Mouse (Mus musculus) erythroblast, adult 5-6 weeks (primary cell): ENCODE measurements around the gene Eps15l1. TPM values are rescaled to one million over a fixed set of nuclear protein-coding genes. Genes with fewer than 3 reads are reported as not detected.
A peak's percentile ranks its signal among the peaks of the same experiment; 100 is the strongest.

Experiments used
- ATAC-seq: replicated peaks from 2 replicates; pipeline ENCODE4 v1.8.0; 2016; ENCODE audit warnings: moderate number of reproducible peaks, mild to moderate bottlenecking, moderate TSS enrichment, inconsistent platforms; ENCODE audit not compliant: poor library complexity, low FRiP score, severe bottlenecking
- total RNA-seq, 2 experiments: library from RNA; stranded (forward) in 1 of 2; stranded (reverse) in 1 of 2; fragments of 150-400 nt in 1 of 2; fragments of 200-764, 138-1000 nt in 1 of 2; gene quantifications; 2 replicates each; pipeline versions ENCODE4 v1.2.3 to v1.2.4; 2015 to 2017; ENCODE audit warnings: low replicate concordance in 2 of 2

Gene Eps15l1
- 59.4 and 72.1 TPM in 2 replicates for total RNA-seq (2015; ENCODE audit: low replicate concordance)
- total RNA-seq (2017; ENCODE audit: low replicate concordance), result 51.5 and 52.3 TPM in 2 replicates

- peak; percentile 90 for ATAC-seq
Observed at GRCm38 (mm10) chr8:72421362-72422335, at the start of gene Eps15l1. Gene Eps15l1 (minus strand): TSS chr8:72421460.

GRCm38 (mm10) chr8:72470684-72471083, 49.4 kb upstream of the Eps15l1 start:
- no peak for ATAC-seq

DNA sequence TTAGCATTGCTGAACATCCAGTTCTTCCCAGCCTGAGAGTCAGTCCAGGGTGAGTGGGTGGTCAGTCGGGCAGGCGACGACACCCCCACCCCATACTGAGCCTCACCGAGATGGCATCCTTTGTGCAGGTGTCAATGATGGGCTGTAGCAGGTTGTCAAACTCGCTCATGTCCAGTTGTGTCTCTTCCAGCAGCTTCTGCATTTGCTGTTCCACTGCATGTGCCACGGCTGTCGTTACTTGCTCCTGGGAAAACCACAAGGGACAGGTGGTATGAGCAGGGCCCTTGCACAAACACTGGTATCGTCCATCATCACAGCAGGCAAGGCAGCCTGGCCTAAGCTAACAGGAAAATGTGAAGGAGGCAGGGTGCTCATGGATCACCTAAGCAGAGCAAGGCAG, 48.7 kb upstream of the Eps15l1 start:
- ATAC-seq, result no peak

DNA sequence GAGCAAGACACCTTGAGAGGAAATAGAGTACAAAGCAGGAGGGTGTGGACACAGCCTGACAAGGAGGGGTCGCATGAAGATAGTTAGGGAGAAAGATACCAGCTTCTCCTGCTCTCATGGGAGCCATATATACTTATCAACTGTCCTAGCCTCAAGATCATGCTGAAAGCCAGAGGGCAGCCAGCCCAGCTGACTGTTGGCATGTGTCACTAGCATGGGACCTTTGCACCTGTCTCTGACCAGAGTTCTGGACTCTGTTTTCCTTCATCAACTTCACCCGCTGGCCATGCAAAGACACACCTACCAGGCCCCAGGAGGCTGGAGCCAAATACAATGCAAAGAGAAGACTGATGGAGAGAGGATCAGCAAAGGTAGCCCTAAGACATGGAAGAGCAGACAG, 48.0 kb upstream of the Eps15l1 start:
- no peak for ATAC-seq

- no peak for ATAC-seq
Observed at GRCm38 (mm10) chr8:72464211-72464610, 43.0 kb upstream of the Eps15l1 start.

DNA sequence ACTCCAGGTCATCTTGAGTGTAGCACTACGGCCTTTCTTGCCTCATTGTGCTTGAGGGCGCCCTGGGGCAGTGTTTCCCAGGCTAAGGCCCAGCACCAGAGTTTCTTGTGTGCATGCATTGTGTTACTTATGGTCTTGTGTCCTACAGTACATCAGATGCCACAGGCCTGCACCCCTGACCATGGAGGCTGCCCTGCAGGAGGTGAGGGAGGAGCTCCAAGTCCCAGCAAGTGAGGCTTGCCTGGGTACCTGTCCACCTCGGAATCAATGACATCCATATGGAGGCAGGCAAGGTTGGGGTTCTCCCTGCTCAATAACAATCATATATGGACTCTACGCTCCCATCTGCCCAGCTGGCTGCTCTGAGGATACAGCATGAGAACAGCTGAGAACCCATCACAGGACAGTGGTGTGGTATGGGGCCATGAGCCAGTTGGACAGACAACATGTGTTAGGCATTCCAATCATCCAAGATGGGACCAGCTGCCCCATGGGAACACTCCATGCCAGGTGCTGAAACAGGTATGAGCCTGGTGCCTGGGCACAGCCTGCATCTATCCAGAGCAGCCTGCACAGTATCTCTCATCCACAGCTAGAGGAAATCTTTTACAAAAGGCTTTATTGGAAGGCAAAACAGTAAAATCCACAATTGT, 38.7 kb upstream of the Eps15l1 start:
- ATAC-seq, result no peak

DNA sequence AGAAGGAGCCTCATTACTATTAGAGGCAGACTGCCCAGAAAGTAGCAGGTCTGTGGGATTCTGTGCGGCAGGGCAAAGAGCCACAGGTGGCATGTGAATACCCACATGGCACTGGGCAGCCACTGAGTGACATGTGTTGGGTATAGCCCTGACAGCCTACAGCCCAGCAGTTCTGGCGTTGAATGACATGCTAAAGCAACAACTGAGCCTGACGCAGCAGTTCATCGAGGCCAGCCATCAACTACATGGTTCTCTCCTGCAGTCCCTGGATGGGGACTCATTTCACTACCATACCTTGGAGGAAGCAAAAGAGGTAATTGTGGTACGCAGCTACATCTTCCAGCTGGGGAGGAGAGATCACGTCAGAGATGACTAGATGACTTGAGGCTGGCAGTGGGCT, 37.2 kb upstream of the Eps15l1 start:
- ATAC-seq, result no peak

- no peak for ATAC-seq
Observed at GRCm38 (mm10) chr8:72457806-72458205, 36.5 kb upstream of the Eps15l1 start.

- ATAC-seq, result no peak
Observed at GRCm38 (mm10) chr8:72455317-72455716, 34.1 kb upstream of the Eps15l1 start.

DNA sequence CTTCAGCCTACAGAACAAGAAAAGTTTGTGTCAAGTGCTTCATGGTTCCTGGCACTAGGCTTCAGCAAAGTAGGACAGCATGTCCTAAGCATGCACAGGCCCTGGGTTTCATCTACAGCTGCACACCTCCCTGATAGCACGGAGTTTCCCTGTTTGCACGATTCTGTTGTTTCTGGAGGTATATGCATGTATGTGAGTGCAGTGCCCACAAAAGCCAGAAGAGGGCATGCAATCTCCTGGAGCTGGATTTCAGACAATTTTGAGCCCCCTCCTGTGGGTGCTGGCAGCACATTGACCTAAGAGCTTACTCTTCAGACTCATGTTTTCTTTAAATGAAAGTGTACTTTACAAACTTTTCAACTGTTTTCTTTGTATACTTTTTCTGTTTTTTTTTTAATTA, 32.6 kb upstream of the Eps15l1 start:
- no peak for ATAC-seq

GRCm38 (mm10) chr8:72451516-72451915, 30.3 kb upstream of the Eps15l1 start:
- ATAC-seq, result no peak

GRCm38 (mm10) chr8:72445071-72445470, 23.8 kb upstream of the Eps15l1 start:
- ATAC-seq, result no peak

DNA sequence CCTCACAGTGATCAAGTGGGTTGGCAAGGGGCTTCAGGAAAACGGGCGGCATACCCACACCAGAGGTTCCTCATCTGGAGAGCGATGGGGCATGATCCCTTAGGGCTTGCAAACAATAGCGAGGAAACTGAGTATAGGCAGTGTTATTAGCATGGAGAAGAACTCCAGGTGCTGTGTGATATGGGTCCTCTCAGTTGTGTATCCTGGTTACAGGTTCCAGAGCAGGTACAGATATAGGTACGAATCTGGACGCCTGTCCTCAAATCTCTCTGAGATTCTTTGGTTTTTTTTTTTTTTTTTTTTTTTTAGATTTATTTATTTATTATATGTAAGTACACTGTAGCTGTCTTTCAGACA, 22.7 kb upstream of the Eps15l1 start:
- no peak for ATAC-seq

DNA sequence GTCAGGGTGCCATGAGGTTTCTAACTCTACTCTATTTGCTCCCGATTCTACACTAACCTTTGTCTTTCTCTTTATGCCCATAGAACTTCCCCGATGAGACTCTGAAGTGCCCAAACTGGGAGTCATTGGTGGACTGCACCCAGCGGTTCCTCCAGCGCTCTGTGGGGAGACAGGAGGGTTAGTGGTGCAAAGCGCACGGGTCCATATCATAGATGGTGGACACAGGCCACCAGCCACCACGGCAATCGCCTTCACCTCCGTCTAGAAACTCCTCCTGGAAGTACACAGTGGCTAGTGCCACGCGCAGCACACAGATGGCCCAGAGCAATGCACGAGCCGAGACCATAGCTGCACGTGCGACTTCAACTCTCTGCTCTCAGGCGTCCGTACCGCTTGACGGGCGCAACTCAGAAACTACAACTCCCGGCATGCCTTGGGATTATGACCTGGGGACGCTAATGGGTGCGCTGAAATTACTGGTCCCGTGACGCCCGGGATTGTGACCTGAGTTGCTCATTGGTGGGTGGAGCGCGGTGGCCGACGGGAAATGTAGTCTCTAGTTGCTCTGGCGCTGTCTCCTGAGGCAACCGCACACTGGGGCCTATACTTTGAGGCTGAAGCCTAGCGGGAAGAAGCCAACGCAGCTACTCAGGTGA, 22.2 kb upstream of the Eps15l1 start, which contains the start of the genes Calr3 and 1700030K09Rik:
Gene Calr3 (minus strand): TSS at position 533 of the 656 bp plus-strand sequence.
Gene 1700030K09Rik (plus strand): TSS at position 543 of the 656 bp plus-strand sequence.
- peak; percentile 100 for ATAC-seq

DNA sequence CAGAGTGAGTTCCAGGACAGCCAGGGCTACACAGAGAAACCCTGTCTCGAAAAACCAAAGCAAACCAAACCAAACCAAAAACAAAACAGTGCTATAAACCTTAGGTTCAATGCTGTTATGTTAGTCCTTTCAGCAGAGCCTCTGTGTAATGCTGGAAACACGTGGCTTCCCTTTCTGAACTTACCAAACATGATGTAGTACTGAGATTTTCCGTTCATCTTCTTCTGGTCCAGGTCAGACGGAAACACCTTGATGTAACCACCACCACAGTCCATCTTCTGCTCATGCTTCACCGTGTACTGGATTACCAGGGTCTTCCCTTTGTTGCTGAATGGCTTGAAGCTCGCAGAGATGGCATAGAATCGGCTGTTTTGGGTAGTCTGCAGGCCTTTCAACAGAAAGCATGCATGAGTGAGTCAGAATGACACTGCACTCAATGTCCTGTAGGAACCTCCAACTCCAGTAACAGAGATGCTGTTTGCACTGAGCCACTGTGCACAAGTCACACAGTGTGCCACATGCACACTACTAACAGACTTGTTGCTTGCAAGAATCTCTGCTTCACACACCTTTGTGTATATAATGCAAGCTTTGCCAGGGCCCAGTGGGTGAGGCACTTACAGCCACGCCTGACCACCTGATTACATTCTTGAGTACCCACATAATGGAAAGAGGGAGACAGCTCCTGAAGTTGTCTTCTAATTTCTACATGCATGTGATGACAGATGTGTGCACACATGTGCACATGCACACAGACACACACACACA, 17.2 kb upstream of the Eps15l1 start:
- ATAC-seq, result no peak

GRCm38 (mm10) chr8:72434952-72435351, 13.7 kb upstream of the Eps15l1 start:
- ATAC-seq, result peak; percentile 86

- ATAC-seq, result no peak
Observed at GRCm38 (mm10) chr8:72429676-72430075, 8.4 kb upstream of the Eps15l1 start.

GRCm38 (mm10) chr8:72422926-72423325, 1.7 kb upstream of the Eps15l1 start:
- ATAC-seq, result no peak

- ATAC-seq, result peak; percentile 44; the same call in 1 of the 2 replicates
Observed at GRCm38 (mm10) chr8:72420571-72421361, 494 bp downstream of the Eps15l1 start.
